Mouse (Mus musculus): ENCODE data around the gene Gimap3. TPM values are rescaled to one million over a fixed set of nuclear protein-coding genes. Genes with fewer than 3 reads are reported as not detected.

Gimap3 gene
- not detected for total RNA-seq (2021)
- long read RNA-seq, experiment 1: 0 reads
- long read RNA-seq, experiment 2: 0 reads

- DNase-seq (ENCODE audit: low spot score in 2 of 2): no peak
These were observed at the start of gene Gimap3 for GRCm38 (mm10) chr6:48770696-48771095. Gene Gimap3, minus strand, starts transcription at chr6:48770851.

- DNase-seq (ENCODE audit: low spot score in 2 of 2): peak; percentile 52 to 83
These were observed 47.2 kb upstream of the Gimap3 start for GRCm38 (mm10) chr6:48817815-48818214.

- DNase-seq (ENCODE audit: low spot score in 2 of 2): no peak
These were observed 44.4 kb upstream of the Gimap3 start for GRCm38 (mm10) chr6:48815013-48815412.

- no peak for DNase-seq (ENCODE audit: low spot score in 2 of 2)
These were observed 39.0 kb upstream of the Gimap3 start for GRCm38 (mm10) chr6:48809494-48810219.

GRCm38 (mm10) chr6:48806746-48807145 lies 36.1 kb upstream of the Gimap3 start:
- no peak for DNase-seq (ENCODE audit: low spot score in 2 of 2)

GRCm38 (mm10) chr6:48804346-48804745 lies 33.7 kb upstream of the Gimap3 start:
- no peak for DNase-seq (ENCODE audit: low spot score in 2 of 2)

- DNase-seq (ENCODE audit: low spot score in 2 of 2): peak in 1 of 2 experiments; percentile 66
These were observed 32.9 kb upstream of the Gimap3 start for GRCm38 (mm10) chr6:48803406-48804051.

- no peak for DNase-seq (ENCODE audit: low spot score in 2 of 2)
These were observed 31.2 kb upstream of the Gimap3 start for GRCm38 (mm10) chr6:48801897-48802296.

- no peak for DNase-seq (ENCODE audit: low spot score in 2 of 2)
These were observed 17.2 kb upstream of the Gimap3 start for GRCm38 (mm10) chr6:48787867-48788266.

- no peak for DNase-seq (ENCODE audit: low spot score in 2 of 2)
These were observed 14.9 kb upstream of the Gimap3 start for GRCm38 (mm10) chr6:48785601-48786000.

- no peak for DNase-seq (ENCODE audit: low spot score in 2 of 2)
These were observed 14.5 kb upstream of the Gimap3 start for GRCm38 (mm10) chr6:48785189-48785588.

GRCm38 (mm10) chr6:48784406-48784805 lies 13.8 kb upstream of the Gimap3 start:
- no peak for DNase-seq (ENCODE audit: low spot score in 2 of 2)

GRCm38 (mm10) chr6:48772030-48772429 lies 1.4 kb upstream of the Gimap3 start:
- peak; percentile 68 to 73 for DNase-seq (ENCODE audit: low spot score in 2 of 2)

GRCm38 (mm10) chr6:48768933-48769332 lies 1.7 kb downstream of the Gimap3 start:
- DNase-seq (ENCODE audit: low spot score in 2 of 2): no peak

GRCm38 (mm10) chr6:48768178-48768869 lies 2.3 kb downstream of the Gimap3 start:
- no peak for DNase-seq (ENCODE audit: low spot score in 2 of 2)

- DNase-seq (ENCODE audit: low spot score in 2 of 2): no peak
These were observed 6.2 kb downstream of the Gimap3 start for GRCm38 (mm10) chr6:48764496-48764895.

- no peak for DNase-seq (ENCODE audit: low spot score in 2 of 2)
These were observed 6.9 kb downstream of the Gimap3 start for GRCm38 (mm10) chr6:48763567-48764270.

- DNase-seq (ENCODE audit: low spot score in 2 of 2): no peak
These were observed 23.3 kb downstream of the Gimap3 start for GRCm38 (mm10) chr6:48747091-48747966.

GRCm38 (mm10) chr6:48745959-48746889 lies 24.4 kb downstream of the Gimap3 start, which contains the start of gene Gimap5:
Gene Gimap5, plus strand, starts transcription at chr6:48746197.
- DNase-seq (ENCODE audit: low spot score in 2 of 2): no peak
